15 mouse cellular contexts compared by ENCODE assay signal in genomic region chr1:144078972-144079371, GRCm38 (mm10).
DNase-seq lines count a peak whose midpoint lies in the region; ATAC-seq and TF ChIP-seq lines count a peak whose summit lies in the region.
"Had no signal": no experiment of that assay in that cellular context is flagged by ENCODE, and none has a peak within 500 bp of the region (broad histone marks: within the 10 kb centered on the region; RNA-seq: fewer than 3 reads in every experiment).

No protein-coding gene starts in this region.

- H3K27me3 ChIP-seq in forebrain, embryonic 14.5 days (replicated peaks; ENCODE audit: control insufficient read depth, insufficient read depth, low read length): no peaks in the 10 kb centered on the region
- H3K27me3 ChIP-seq in forebrain, embryonic 12.5 days: no peaks in the 10 kb centered on the region
- no peaks in the 10 kb centered on the region for H3K27me3 ChIP-seq in forebrain, embryonic 16.5 days (replicated peaks; ENCODE audit: control insufficient read depth, insufficient read depth, low read length)
- H3K27me3 ChIP-seq in forebrain, embryonic 10.5 days (ENCODE audit: poor library complexity, severe bottlenecking): no peaks in the 10 kb centered on the region
- H3K27me3 ChIP-seq: embryonic facial prominence, embryonic 12.5 days had no signal

- no peaks in the 10 kb centered on the region for H3K9me3 ChIP-seq in forebrain, embryonic 14.5 days (replicated peaks; ENCODE audit: control insufficient read depth, low read length)
- no peaks in the 10 kb centered on the region for H3K9me3 ChIP-seq in forebrain, embryonic 12.5 days
- no peaks in the 10 kb centered on the region for H3K9me3 ChIP-seq in forebrain, embryonic 16.5 days (ENCODE audit: control insufficient read depth, low read length)
- no peaks in the 10 kb centered on the region for H3K9me3 ChIP-seq in forebrain, embryonic 10.5 days
- H3K9me3 ChIP-seq: embryonic facial prominence, embryonic 10.5 days; embryonic facial prominence, embryonic 12.5 days had no signal

- ATAC-seq in forebrain, embryonic 14.5 days: peak; percentile 56
- no peak for ATAC-seq in forebrain, embryonic 12.5 days (ENCODE audit: low FRiP score)
- peak; percentile 75 for ATAC-seq in forebrain, embryonic 16.5 days

- H3K4me3 ChIP-seq in forebrain, embryonic 14.5 days (ENCODE audit: low read depth, low read length): no peak overlapping the region
- no peak overlapping the region for H3K4me3 ChIP-seq in forebrain, embryonic 12.5 days (replicated peaks)
- no peak overlapping the region for H3K4me3 ChIP-seq in forebrain, embryonic 16.5 days (replicated peaks; ENCODE audit: low read length)
- no peak overlapping the region for H3K4me3 ChIP-seq in forebrain, embryonic 10.5 days
- H3K4me3 ChIP-seq: embryonic facial prominence, embryonic 10.5 days; embryonic facial prominence, embryonic 12.5 days had no signal

- no peak overlapping the region for H3K9ac ChIP-seq in forebrain, embryonic 14.5 days (ENCODE audit: low read length)
- H3K9ac ChIP-seq in forebrain, embryonic 12.5 days: no peak overlapping the region
- no peak overlapping the region for H3K9ac ChIP-seq in forebrain, embryonic 16.5 days (replicated peaks; ENCODE audit: low read depth, low read length)
- H3K9ac ChIP-seq: embryonic facial prominence, embryonic 12.5 days had no signal

- H3K27ac ChIP-seq in forebrain, embryonic 14.5 days (ENCODE audit: low read depth, low read length): no peak overlapping the region
- no peak overlapping the region for H3K27ac ChIP-seq in forebrain, embryonic 12.5 days
- no peak overlapping the region for H3K27ac ChIP-seq in forebrain, embryonic 16.5 days (ENCODE audit: low read length)
- no peak overlapping the region for H3K27ac ChIP-seq in forebrain, embryonic 10.5 days
- H3K27ac ChIP-seq: embryonic facial prominence, embryonic 10.5 days; embryonic facial prominence, embryonic 12.5 days had no signal

- peak; percentile 17 for DNase-seq in forebrain, embryonic 14.5 days (ENCODE audit: low spot score)
- DNase-seq in forebrain, embryonic 10.5 days (ENCODE audit: extremely low spot score, low spot score): no peak
- peak; percentile 47 for DNase-seq in brain, embryonic 14.5 days (ENCODE audit: low read depth)
- no peak for DNase-seq in testis, postnatal 14 days (ENCODE audit: low spot score)
- DNase-seq: adrenal gland, adult 2 months; adrenal gland, postnatal 10 days; adrenal gland, postnatal 25 days; cerebellum, adult 11-12 months; cerebellum, adult 2 months; cerebellum, adult 9-10 months; cerebellum, postnatal 25 days had no signal

- TF ChIP-seq POLR2A in brain, embryonic 14.5 days (IDR thresholded peaks at IDR 0.05; ENCODE audit: borderline replicate concordance, extremely low read depth, insufficient read depth, insufficient read length, poor library complexity, severe bottlenecking): no peak

- H3K4me1 ChIP-seq in forebrain, embryonic 14.5 days (ENCODE audit: control insufficient read depth, insufficient read depth, low read length): no peaks in the 10 kb centered on the region
- H3K4me1 ChIP-seq in forebrain, embryonic 12.5 days: no peaks in the 10 kb centered on the region
- no peaks in the 10 kb centered on the region for H3K4me1 ChIP-seq in forebrain, embryonic 16.5 days (replicated peaks; ENCODE audit: control insufficient read depth, insufficient read depth, low read length)
- H3K4me1 ChIP-seq in forebrain, embryonic 10.5 days: no peaks in the 10 kb centered on the region
- H3K4me1 ChIP-seq: embryonic facial prominence, embryonic 12.5 days had no signal

- H3K36me3 ChIP-seq in forebrain, embryonic 14.5 days (ENCODE audit: control insufficient read depth, insufficient read depth, low read length): no peaks in the 10 kb centered on the region
- H3K36me3 ChIP-seq in forebrain, embryonic 12.5 days (replicated peaks): no peaks in the 10 kb centered on the region
- H3K36me3 ChIP-seq in forebrain, embryonic 16.5 days (ENCODE audit: control insufficient read depth, insufficient read depth): no peaks in the 10 kb centered on the region
- no peaks in the 10 kb centered on the region for H3K36me3 ChIP-seq in forebrain, embryonic 10.5 days (replicated peaks)
- H3K36me3 ChIP-seq: embryonic facial prominence, embryonic 10.5 days; embryonic facial prominence, embryonic 12.5 days had no signal

- 71% methylated on average over 3 of the region's 3 CpGs for WGBS in forebrain, embryonic 14.5 days
- 89% methylated on average over 3 of the region's 3 CpGs for WGBS in forebrain, embryonic 12.5 days
- WGBS in forebrain, embryonic 16.5 days: 65% methylated on average over 3 of the region's 3 CpGs
- WGBS in forebrain, embryonic 10.5 days: 92% methylated on average over 3 of the region's 3 CpGs

- no peak overlapping the region for H3K4me2 ChIP-seq in forebrain, embryonic 14.5 days (ENCODE audit: low read length)
- H3K4me2 ChIP-seq in forebrain, embryonic 12.5 days: no peak overlapping the region
- H3K4me2 ChIP-seq in forebrain, embryonic 16.5 days (ENCODE audit: low read length): no peak overlapping the region
- H3K4me2 ChIP-seq: embryonic facial prominence, embryonic 12.5 days had no signal

- TF ChIP-seq CTCF in brain, embryonic 14.5 days (IDR thresholded peaks at IDR 0.05; ENCODE audit: borderline replicate concordance, extremely low read depth, insufficient read depth, insufficient read length): no peak

Comparison
In these comparisons a context has a peak if more than half of its experiments do, and no peak if none do; other contexts are left out.
1. DNase-seq: peak in forebrain, embryonic 14.5 days (single experiment) and brain, embryonic 14.5 days (single experiment); none in forebrain, embryonic 10.5 days (single experiment) and testis, postnatal 14 days (single experiment).